In genomic region chr2:37702301-37703172, GRCm38 (mm10) we compare ENCODE assay signal across 8 mouse cellular contexts. TPM values are rescaled to one million over a fixed set of nuclear protein-coding genes. Genes with fewer than 3 reads are reported as not detected.
DNase-seq lines count a peak whose midpoint lies in the region; ATAC-seq and TF ChIP-seq lines count a peak whose summit lies in the region.

No protein-coding gene starts in this region.

- TF ChIP-seq CTCF in liver, embryonic 14.5 days (IDR thresholded peaks at IDR 0.05; ENCODE audit: low read depth) = no peak

- peak; percentile 43 to 55 for DNase-seq in right cerebral cortex, postnatal 10 days (ENCODE audit: low spot score in 2 of 2)
- no peak for DNase-seq in right cerebral cortex, postnatal 25 days
- DNase-seq in cerebellum, postnatal 14 days = peak; percentile 65 to 66
- DNase-seq in frontal cortex, postnatal 14 days (ENCODE audit: low spot score in 2 of 2) = peak; percentile 23 to 39
- peak; percentile 83 for DNase-seq in intestine, embryonic 14.5 days (ENCODE audit: low spot score)
- no peak for DNase-seq in liver, embryonic 14.5 days (ENCODE audit: low read depth in 3 of 3, low spot score in 3 of 3)
- peak; percentile 3 to 17 for DNase-seq in natural killer cell, adult 2 months (ENCODE audit: low spot score in 2 of 2)
- DNase-seq in thymus, postnatal 10 days (ENCODE audit: low spot score in 2 of 2) = peak; percentile 59 to 64

- peak overlapping the region; percentile 89 for H3K9ac ChIP-seq in intestine, embryonic 14.5 days (ENCODE audit: low read length)
- peak overlapping the region; percentile 85 for H3K9ac ChIP-seq in liver, embryonic 14.5 days (replicated peaks)

- H3K9me3 ChIP-seq in intestine, embryonic 14.5 days (ENCODE audit: control insufficient read depth, low read length) = no peaks in the 10 kb centered on the region
- no peaks in the 10 kb centered on the region for H3K9me3 ChIP-seq in liver, embryonic 14.5 days (ENCODE audit: control insufficient read depth, low read length)

- ATAC-seq in intestine, embryonic 14.5 days (replicated peaks; ENCODE audit: low FRiP score, low TSS enrichment, low read depth) = peak; percentile 59
- peak; percentile 19 for ATAC-seq in liver, embryonic 14.5 days (ENCODE audit: insufficient read depth)

- no peaks in the 10 kb centered on the region for H3K36me3 ChIP-seq in intestine, embryonic 14.5 days (ENCODE audit: control insufficient read depth, insufficient read depth, low read length)
- no peaks in the 10 kb centered on the region for H3K36me3 ChIP-seq in liver, embryonic 14.5 days (replicated peaks; ENCODE audit: control insufficient read depth, insufficient read depth, low read depth)

- H3K27me3 ChIP-seq in intestine, embryonic 14.5 days (replicated peaks; ENCODE audit: control insufficient read depth, insufficient read depth, low read length) = no peaks in the 10 kb centered on the region
- H3K27me3 ChIP-seq in liver, embryonic 14.5 days (ENCODE audit: control insufficient read depth, insufficient read depth, low read length) = peaks cover 8% of the 10 kb centered on the region

- no peak for TF ChIP-seq EP300 in liver, embryonic 14.5 days (IDR thresholded peaks at IDR 0.05; ENCODE audit: low read depth)

- H3K27ac ChIP-seq in intestine, embryonic 14.5 days (ENCODE audit: low read depth) = peak overlapping the region; percentile 82
- H3K27ac ChIP-seq in liver, embryonic 14.5 days = peak overlapping the region; percentile 12; the same call in 1 of the 2 replicates

- 0 out of 2 replicates have a peak, but pooled peaks cover 13% of the 10 kb centered on the region for H3K4me1 ChIP-seq in intestine, embryonic 14.5 days (replicated peaks; ENCODE audit: control insufficient read depth, insufficient read depth, low read length)
- H3K4me1 ChIP-seq in liver, embryonic 14.5 days (replicated peaks; ENCODE audit: control insufficient read depth in 2 of 2, insufficient read depth in 2 of 2, low read length in 1 of 2) = peaks cover 5 to 12% of the 10 kb centered on the region in 2 experiments

- WGBS in intestine, embryonic 14.5 days = 1% methylated on average over 53 of the region's 70 CpGs
- 1% methylated on average over 59 of the region's 70 CpGs for WGBS in liver, embryonic 14.5 days (ENCODE audit: insufficient replicate concordance)

- peak overlapping the region; percentile 90 for H3K4me3 ChIP-seq in intestine, embryonic 14.5 days (ENCODE audit: low read depth, low read length)
- H3K4me3 ChIP-seq in liver, embryonic 14.5 days (ENCODE audit: insufficient read depth in 1 of 2, low read depth in 2 of 2, low read length in 2 of 2) = peak overlapping the region; percentile 59 to 67

- H3K4me2 ChIP-seq in intestine, embryonic 14.5 days (ENCODE audit: low read length) = peak overlapping the region; percentile 79
- peak overlapping the region; percentile 77 for H3K4me2 ChIP-seq in liver, embryonic 14.5 days (ENCODE audit: low read depth)

RNA-seq across cellular contexts. Expression of gene Strbp, which starts 1.1 kb away (rescaled TPM):
- polyA plus RNA-seq in intestine, embryonic 14.5 days (2014; fragmentation: Nextera tagmentation; extraction: Ambion mirVana) = 47.3 and 48.3 TPM in 2 replicates
- polyA plus RNA-seq in liver, embryonic 14.5 days (2012; rRNA removed) = 3.1 and 8.3 TPM in 2 replicates
- polyA plus RNA-seq in liver, embryonic 14.5 days (2014; fragmentation: Nextera tagmentation; extraction: Ambion mirVana) = 16.4 and 18.7 TPM in 2 replicates

Comparison
In these comparisons a context has a peak if more than half of its experiments do, and no peak if none do; other contexts are left out.
1. DNase-seq: peak in right cerebral cortex, postnatal 10 days (2 of 2), cerebellum, postnatal 14 days (2 of 2), frontal cortex, postnatal 14 days (2 of 2), intestine, embryonic 14.5 days (single experiment), natural killer cell, adult 2 months (2 of 2) and thymus, postnatal 10 days (2 of 2); none in right cerebral cortex, postnatal 25 days (single experiment) and liver, embryonic 14.5 days (0 of 3).